Mouse (Mus musculus): ENCODE results near the gene Magi1.

Gene Magi1

GRCm38 (mm10) chr6:93822221-93822897 is 461.4 kb downstream of the Magi1 start:
- in situ Hi-C loops (cut with MboI), result no loop called here

DNA sequence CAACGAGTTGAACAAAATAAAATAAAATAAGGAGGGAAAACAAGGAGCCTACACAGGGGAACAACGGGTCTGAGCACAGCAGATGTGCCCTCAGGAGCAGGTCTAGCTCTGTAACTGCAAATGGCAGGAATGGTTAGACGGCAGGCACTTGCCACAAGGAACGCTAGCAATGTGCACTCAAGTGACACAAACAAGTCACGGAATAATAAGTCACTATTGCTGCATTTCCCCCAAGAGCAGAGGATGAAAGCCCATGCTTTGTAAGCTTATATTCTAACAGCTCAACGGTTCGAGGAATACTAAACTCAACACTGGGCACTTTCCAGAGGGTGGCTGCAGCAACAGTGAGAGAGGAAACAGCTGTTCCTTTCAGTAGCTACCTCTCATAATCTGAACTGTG is 462.2 kb downstream of the Magi1 start:
- in situ Hi-C loops (cut with MboI), result no loop called here

DNA sequence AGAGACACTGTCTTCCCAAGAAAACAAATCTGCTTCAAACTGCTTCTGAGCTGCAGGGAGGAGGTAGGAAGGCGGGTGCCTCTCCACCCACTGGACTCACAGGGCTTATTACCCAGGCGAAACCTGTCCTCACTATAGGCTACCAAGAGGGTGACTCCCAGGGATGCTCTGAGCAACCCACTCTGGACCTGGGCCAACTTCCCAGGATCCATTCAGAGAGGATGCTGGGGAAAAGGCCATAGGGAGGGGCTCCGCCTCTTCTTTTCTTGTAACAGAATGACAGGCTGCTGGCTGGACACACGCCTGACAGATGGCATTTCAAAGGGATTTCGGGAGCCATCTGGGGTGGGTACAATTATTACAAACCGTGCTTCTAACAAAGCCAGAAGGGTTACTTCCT is 463.8 kb downstream of the Magi1 start:
- in situ Hi-C loops (cut with MboI), result no loop called here

GRCm38 (mm10) chr6:93819282-93819681 is 464.4 kb downstream of the Magi1 start:
- in situ Hi-C loops (cut with MboI), result no loop called here

- in situ Hi-C loops (cut with MboI), result no loop called here
These were observed 465.2 kb downstream of the Magi1 start for GRCm38 (mm10) chr6:93818494-93818893.

DNA sequence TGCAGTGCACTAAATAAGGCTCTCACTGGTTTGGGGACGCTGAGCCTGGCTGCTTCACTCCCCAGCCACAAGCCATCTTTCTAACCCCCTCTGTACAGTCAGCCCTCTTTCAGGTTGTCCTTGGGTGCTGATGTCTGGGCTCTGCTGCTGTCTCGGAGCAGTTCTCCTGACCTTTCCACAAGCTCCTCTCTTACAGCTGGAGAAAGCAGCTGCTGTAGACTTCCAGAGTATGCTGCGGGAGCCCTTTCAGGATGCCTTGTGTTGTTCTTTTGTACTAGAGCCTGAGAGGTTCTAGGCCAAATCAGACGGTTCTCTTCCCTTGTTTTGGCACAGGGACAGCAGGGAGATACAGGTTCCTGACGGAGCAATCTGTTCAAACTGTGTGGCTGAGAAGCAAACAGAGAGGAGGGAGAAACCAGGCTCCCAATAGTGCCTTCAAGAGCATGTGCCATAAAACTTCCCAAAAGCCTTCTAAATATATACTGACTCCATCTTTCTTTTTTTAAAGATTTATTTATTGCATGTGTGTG is 478.2 kb downstream of the Magi1 start:
- in situ Hi-C loops (cut with MboI), result no loop called here

DNA sequence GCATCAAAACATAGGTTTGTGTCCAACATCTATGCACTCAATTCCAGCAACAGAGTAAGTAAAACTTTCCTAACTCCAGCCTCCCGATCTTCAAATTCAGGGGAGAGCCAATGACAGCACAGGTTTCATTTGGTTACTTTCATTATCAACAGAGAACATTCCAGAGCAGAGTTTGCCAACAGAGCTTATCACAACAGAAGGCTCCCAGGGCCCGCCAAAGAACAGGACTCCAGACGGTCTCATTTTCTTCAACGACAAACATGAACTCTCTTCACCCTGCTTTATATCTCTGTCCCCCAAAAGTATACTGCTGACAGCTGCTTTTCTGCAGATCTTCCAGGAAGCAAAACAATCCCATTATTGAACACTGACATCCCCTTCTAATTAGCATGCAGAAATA is 481.3 kb downstream of the Magi1 start:
- in situ Hi-C loops (cut with MboI), result no loop called here

DNA sequence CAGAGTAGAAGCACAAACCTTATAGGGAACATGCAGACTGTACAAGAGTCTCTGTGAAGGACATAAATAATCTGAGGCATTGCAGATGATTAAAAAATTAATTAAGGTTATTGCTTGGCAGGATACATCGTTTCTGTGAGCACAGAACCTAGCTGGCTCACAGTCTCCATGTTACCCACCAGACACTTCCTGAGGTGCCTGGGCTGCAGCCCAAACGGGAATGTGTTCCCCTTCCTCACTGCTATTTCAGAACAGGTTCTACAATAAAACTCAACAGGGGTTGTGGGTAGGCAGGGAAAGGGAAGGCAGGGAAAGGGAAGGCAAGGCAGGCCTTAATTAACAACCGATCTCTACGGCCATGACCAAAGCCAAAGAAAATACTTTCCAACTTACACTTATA is 483.3 kb downstream of the Magi1 start:
- in situ Hi-C loops (cut with MboI), result no loop called here

DNA sequence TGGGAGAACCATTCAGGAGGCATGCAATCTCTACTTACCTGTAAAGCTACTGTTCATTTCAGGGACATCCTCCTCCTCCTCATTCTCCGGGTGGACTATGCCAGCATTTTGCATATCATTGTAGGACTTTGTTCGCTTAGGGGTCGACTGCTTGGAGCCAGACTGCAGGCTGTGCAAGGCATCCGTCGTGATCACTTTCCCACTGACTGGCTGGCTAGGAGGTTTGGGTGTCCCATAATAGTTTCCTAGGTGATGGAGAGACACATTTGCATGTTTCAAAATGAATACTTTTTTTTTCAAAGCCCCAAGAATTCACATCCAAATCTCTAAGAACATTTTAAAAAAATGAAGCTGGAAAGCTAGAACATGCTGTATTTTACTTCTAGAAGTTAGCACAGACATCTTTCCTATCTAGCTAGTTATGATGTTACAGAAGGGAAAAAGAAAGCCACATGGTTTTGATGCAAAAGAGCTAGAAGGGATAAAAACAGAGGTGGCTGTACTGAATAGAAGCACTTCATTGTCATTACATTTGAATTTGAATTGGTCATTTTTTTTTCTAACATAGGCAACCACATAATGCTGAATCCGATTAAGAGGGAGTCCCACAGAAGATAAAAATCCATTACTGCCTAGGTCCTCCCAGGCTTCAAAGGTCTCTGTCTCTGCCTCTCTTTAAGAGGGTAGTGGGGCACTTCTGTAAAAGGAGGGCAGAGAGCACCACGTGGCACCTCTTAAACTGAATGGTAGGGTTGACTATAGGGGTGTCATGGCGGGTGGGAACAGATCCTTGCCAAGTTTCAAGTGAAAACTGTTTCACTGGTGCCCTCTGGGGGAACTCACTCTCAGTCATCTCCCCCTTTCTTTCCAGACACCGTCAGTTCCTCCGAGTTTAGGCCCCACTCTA is 491.2 kb downstream of the Magi1 start:
- in situ Hi-C loops (cut with MboI), result no loop called here

DNA sequence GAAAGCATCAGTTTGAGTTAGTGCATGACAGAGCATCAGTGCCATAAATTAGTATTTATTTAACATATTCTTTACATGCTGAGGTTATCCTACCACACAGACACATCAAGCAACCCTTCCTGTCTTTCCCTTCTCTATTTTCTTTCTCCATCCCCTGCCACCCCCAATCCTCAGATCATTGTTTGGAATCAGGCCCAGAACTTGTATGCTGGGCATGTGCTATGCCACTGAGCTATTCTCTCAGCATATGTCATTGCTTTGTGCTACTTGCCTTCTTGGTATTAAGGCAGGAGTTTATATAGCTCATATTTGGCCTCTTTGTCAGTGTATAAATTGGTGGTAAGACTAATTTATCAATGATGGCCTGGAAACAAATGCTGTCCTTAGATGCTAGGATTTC is 494.0 kb downstream of the Magi1 start:
- in situ Hi-C loops (cut with MboI), result no loop called here

DNA sequence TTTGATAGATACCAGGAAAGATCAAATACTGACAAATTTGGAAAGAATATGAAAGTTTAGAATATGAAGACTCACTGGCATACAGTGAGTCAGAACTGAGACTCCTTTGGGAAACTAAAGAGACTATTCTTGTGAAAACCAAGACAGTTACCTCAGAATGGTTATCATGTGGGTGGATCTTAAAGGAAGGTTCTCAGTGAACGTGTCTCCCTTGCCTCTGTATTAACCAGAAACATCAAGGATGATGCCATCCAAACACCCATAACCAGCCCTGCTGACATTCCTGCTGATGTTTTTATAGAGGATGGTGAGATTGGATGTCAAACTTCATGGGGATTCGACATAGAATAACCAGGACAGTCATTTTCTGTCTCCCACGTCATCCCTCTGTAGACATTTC is 496.7 kb downstream of the Magi1 start:
- in situ Hi-C loops (cut with MboI), result no loop called here

GRCm38 (mm10) chr6:93786220-93786619 is 497.5 kb downstream of the Magi1 start:
- in situ Hi-C loops (cut with MboI), result no loop called here

- in situ Hi-C loops (cut with MboI), result no loop called here
These were observed 512.6 kb downstream of the Magi1 start for GRCm38 (mm10) chr6:93771081-93771480.

DNA sequence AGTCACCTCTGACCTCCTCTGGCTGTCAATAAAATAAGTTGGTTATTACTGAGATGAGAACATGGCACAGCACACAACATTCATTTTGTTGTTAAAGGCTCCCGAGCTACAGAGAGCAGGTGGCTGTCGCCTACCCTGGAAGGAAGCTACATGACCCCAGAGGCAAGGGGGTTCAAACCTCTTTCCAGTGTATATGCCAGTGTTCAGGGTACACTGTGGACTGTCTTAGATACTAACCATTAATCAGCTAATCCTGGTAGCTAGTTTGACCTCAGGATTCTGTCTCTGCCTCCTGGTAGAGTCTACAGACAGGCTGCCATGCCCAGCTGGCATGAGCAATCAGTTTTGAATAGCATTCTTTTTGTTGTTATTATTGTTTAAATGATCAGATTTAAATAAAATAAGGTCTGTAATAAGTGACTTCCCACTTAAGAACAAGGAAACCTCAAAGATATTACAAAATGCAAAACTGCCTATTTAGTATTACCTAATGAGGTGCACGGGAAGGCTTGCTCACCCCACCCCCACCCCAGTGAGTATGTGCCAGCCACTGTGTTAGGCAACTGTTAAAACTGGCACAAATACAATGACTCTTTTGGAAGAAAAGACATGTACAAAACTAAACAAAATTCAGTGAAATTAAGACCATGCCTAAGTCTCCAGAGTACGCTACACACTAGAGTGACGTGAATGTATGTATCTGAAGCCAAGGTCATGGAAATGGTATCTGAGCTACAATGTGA is 513.3 kb downstream of the Magi1 start:
- in situ Hi-C loops (cut with MboI), result no loop called here

GRCm38 (mm10) chr6:93758114-93758513 is 525.6 kb downstream of the Magi1 start:
- in situ Hi-C loops (cut with MboI), result no loop called here

DNA sequence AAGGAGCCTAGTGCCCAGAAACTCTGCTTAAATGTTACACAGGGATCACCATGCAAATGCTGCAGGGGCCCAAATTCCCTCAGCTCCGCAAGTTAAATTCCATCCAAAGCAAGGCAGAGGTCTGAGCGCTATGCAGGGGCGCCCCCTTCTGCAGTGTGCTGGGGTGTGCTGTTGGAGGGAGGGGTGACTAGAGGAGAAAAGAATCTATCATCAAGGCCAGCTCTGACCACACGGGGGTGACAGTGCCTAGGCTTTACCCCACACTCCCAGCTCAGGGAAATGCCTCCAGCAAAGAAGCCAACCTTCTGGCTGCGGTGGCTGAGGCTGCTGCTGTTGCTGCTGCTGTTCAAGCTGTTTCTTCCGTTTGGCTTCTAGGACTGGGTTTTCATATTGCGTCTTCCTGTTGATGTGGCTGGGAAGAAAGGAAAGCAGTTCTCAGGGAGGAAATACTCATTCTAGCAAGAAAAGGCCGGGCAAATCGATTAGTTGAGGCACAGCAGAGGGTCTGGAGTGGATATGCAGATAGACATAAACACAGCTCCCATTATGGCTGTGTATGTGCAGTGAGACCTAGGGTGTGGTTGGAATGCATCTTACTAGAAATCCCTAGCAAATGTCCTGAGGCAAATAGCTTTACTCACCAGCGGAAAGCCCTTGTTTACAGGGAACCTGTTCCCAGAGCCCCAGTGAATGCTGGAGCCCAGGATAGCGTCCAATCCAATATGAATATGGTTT is 526.2 kb downstream of the Magi1 start:
- in situ Hi-C loops (cut with MboI), result no loop called here

DNA sequence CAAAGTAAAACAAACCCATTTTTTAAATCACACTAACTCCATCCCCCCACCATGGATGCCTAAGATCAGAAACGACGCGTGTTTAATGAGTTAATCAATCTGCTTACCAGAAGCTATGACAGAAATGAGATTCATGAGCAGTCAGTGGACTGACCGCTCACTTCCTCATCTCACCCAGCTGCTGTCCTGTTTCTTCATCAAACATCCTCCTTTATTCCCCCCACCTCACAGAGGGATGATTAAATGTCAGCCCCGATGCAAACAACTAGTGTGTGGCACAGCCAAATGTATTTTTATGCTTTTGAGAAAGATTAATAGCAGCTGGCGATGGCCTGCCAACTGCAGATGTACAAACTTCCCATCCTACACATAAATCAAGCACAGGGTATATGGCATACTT is 540.6 kb downstream of the Magi1 start:
- in situ Hi-C loops (cut with MboI), result no loop called here

GRCm38 (mm10) chr6:93739786-93740185 is 543.9 kb downstream of the Magi1 start:
- in situ Hi-C loops (cut with MboI), result no loop called here

DNA sequence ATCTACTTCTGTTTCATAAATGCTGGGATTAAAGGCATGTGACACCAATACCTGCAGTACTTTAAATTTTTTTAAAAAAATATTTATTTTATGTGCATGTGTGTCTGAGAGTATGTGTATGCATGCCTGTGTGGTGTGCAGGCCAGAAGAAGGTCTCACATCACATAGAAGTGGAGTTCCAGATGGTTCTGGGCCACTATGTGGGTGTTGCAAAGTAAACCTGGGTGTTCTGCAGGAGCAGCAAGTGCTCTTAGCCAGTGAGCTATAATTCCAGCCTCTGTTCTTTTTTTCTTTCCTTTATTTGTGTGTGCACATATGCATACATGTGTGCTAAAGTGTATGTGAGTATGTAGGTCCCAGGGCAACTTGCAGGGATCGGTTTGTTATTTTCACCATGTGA is 546.6 kb downstream of the Magi1 start:
- in situ Hi-C loops (cut with MboI), result no loop called here

DNA sequence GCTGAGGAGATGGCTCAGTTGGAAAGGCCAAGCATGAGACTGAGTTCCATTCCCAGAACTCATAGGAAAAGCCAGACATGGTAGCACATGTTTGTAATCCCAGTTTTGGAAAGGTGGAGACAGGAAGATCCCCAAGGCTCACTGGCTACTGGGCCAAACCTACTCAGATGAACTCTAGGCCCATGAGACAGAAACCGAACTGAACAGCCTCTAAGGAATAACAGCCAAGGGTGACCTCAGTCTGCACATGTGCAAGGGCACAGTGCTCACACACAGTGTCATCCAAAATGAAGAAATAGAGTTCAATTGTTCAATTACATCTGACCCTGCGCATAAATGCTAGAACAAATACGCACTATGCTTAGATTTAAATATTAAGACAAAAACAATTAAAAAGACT is 547.6 kb downstream of the Magi1 start:
- in situ Hi-C loops (cut with MboI), result no loop called here

GRCm38 (mm10) chr6:93733800-93734199 is 549.9 kb downstream of the Magi1 start:
- in situ Hi-C loops (cut with MboI), result no loop called here

- in situ Hi-C loops (cut with MboI), result no loop called here
These were observed 554.0 kb downstream of the Magi1 start for GRCm38 (mm10) chr6:93729702-93730101.
